Comparison of ENCODE assay signal across 1 mouse cellular context in the genomic region with DNA sequence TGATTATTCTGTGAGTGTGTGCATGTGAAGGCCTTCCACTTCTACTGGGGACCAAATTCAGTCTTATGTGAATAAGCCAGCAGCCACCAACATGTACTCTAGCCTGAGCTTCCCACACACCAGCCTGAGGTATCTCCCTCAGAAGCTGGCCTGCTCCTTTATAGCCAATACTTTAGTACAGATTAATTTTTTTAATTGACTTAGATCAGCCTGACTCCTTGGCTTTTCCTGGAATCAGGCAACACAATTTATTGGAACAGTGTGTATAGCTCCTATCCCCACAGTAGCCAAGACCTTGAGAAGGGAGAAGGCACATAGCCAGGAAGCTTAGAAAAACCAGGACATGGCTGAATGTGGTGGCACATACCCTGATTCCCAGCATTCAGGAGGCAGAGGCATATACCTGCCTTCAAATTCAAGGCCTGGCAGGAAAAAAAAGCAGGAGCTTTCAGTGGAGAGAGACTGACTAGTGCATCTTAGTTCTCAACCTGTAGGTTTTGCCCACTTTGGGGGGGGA.
TF ChIP-seq lines count a peak whose summit lies in the region.

No protein-coding gene starts in this region.

TF ChIP-seq in myocyte, 11 proteins besides CTCF, POLR2A, EP300 and RAD21 (continued from another document):
- no peak for TF ChIP-seq MYOG (IDR thresholded peaks at IDR 0.05; ENCODE audit: control insufficient read depth in 1 of 3, insufficient read depth in 1 of 3, insufficient read length in 2 of 3, low read depth in 2 of 3)
TF ChIP-seq in myocyte: peak in this region for 1.
